Mouse (Mus musculus): ENCODE measurements around the gene Kif2c. TPM values are rescaled to one million over a fixed set of nuclear protein-coding genes. Genes with fewer than 3 reads are reported as not detected.
A peak's percentile ranks its signal among the peaks of the same experiment; 100 is the strongest.
"Not testable (repeated sequence)": the region's sequence is repeated elsewhere in the genome, so short reads cannot be mapped to it uniquely, and the experiment has no call there.

The Kif2c gene
- total RNA-seq, 2 experiments from 2014 or later: 0.33 to 0.60 TPM

GRCm38 (mm10) chr4:117189856-117190543, 7.6 kb upstream of the Kif2c start:
- peak; percentile 20 to 50 for DNase-seq

GRCm38 (mm10) chr4:117189382-117189855, 7.0 kb upstream of the Kif2c start:
- intact Hi-C loops (cut with DNase I): no loop called here
- peak; percentile 87 to 90 for DNase-seq

More at GRCm38 (mm10) chr4:117189856-117190543, 7.6 kb upstream of the Kif2c start:
- intact Hi-C loops (cut with DNase I): no loop called here

GRCm38 (mm10) chr4:117188969-117189368, 6.5 kb upstream of the Kif2c start:
- no peak for DNase-seq
- intact Hi-C loops (cut with DNase I): no loop called here

- not testable (repeated sequence) for DNase-seq
- intact Hi-C loops (cut with DNase I): loop anchor here (2.0 kb wide), 1 partner anchor 26 kb away; the partner anchor contains the start of gene Rps8
Measured at GRCm38 (mm10) chr4:117182759-117183096, 289 bp upstream of the Kif2c start.

DNA sequence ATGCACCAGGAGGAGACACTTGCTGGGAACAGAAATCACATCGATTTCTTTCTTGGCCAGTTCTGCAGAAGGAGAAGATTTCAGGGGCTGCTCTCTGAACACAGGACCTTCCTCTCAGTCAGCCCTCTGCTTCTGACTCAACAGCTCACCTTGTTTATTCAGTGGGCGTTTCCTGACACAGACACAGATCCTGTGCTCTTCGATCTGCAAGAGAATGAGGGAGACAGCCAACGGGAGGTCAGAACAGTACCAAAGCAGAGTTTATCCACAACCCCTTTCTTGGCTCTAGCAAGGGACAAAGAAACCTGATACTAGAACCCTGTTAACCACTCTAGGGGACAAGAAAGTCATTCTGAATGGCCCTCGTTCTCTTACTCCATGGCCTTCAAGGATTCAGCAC, 12.5 kb downstream of the Kif2c start:
- intact Hi-C loops (cut with DNase I): no loop called here

GRCm38 (mm10) chr4:117161183-117161582, 21.3 kb downstream of the Kif2c start:
- intact Hi-C loops (cut with DNase I): no loop called here
- DNase-seq: no peak

More for the DNA sequence above, 12.5 kb downstream of the Kif2c start:
- no peak for DNase-seq

GRCm38 (mm10) chr4:117159666-117160065, 22.8 kb downstream of the Kif2c start:
- no peak for DNase-seq
- intact Hi-C loops (cut with DNase I): loop anchor here (5.0 kb wide), 1 partner anchor 58 kb away; no protein-coding TSS in a partner anchor

GRCm38 (mm10) chr4:117156372-117156771, 26.1 kb downstream of the Kif2c start:
- intact Hi-C loops (cut with DNase I): loop anchor here (2.0 to 5.0 kb wide), 2 partner anchors 26 to 61 kb away; partner anchors contain the start of gene Kif2c
- no peak for DNase-seq

GRCm38 (mm10) chr4:117155792-117156355, 26.6 kb downstream of the Kif2c start, which contains the start of gene Rps8:
Rps8 (minus strand) TSS chr4:117156243.
- peak; percentile 86 to 90 for DNase-seq
- intact Hi-C loops (cut with DNase I): loop anchor here (2.0 to 5.0 kb wide), 2 partner anchors 27 to 61 kb away; partner anchors contain the start of gene Kif2c

DNA sequence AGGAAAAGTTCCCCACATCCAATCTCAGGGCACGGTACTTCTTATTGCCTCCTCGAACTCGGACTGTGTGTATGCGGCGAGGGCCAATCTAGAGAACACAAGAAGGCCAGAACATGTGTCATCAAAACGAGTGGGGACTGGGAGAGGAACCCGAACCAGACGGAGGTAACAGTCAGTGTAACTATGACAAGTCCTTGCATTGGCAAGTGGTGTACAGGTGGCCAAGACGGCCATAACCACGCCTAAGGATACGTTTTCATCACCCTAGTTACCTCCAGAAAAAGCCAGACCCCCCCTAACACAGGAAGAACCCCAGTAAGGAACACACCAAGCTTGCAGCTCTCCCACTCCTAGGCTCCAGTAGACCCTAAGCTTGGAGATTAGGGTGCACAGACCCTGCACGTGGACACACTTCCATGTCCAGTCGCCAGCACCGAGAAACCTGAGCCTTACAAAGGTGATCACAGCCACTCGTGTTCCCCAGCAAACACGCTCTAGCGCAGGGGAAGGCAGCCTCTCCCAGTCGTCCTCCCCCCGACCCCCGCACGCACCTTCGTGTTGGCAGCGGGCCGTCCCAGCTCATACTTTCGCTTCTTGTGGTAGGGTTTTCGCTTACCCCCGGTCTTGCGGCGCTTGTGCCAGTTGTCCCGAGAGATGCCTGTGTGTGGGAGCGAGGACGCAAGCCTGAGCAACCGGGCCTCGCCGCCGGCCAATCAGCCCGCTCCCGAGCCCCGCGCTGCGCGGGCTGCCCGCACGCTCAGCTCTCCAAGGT, 27.2 kb downstream of the Kif2c start:
- intact Hi-C loops (cut with DNase I): loop anchor here (5.0 kb wide), 1 partner anchor 62 kb away; no protein-coding TSS in a partner anchor
- no peak for DNase-seq

GRCm38 (mm10) chr4:117152714-117153113, 29.7 kb downstream of the Kif2c start:
- intact Hi-C loops (cut with DNase I): no loop called here
- DNase-seq: no peak

GRCm38 (mm10) chr4:117151416-117151815, 31.0 kb downstream of the Kif2c start:
- intact Hi-C loops (cut with DNase I): no loop called here
- DNase-seq: no peak

- intact Hi-C loops (cut with DNase I): no loop called here
- no peak for DNase-seq
Measured at GRCm38 (mm10) chr4:117150212-117150733, 32.2 kb downstream of the Kif2c start.

DNA sequence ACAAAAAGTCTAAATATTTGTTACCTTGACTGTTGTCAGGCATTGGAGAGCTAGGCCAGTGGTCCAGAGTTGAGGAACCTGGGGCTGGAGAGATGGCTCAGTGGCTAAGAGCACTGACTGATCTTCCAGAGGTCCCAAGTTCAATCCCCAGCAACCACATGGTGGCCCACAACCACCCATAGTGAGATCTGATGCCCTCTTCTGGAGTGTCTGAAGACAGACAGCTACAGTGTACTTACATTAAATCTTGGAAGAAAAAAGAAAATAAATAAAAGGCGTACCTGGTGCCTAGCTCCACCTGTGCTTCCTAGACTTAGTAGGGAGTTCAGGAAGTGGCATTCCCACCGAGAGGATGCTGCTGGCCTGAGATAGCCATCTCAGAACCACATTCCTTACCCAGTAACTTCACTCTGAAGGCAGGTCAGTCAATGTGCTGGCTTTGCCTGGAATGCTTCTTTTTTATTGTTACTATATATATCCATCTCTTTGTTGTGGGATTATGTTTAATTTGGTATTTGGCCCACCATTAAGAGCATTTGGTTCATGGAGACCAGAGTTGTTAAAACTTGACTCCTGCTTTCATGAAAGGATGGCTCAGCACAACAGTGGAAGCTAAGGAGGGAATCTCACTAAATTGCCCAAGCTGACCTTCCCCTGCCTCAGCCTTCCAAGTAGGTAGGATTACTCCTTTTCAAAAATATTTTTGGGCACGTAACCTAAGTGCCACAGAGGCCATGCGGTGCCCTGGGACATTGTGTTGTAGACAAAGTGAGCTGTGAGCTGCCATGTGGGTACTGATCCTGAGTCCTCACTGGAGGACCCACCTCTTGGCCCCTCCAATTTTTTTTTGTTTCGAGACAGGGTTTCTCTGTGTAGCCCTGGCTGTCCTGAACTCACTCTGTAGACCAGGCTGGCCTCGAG, 32.9 kb downstream of the Kif2c start:
- intact Hi-C loops (cut with DNase I): no loop called here
- DNase-seq: no peak

DNA sequence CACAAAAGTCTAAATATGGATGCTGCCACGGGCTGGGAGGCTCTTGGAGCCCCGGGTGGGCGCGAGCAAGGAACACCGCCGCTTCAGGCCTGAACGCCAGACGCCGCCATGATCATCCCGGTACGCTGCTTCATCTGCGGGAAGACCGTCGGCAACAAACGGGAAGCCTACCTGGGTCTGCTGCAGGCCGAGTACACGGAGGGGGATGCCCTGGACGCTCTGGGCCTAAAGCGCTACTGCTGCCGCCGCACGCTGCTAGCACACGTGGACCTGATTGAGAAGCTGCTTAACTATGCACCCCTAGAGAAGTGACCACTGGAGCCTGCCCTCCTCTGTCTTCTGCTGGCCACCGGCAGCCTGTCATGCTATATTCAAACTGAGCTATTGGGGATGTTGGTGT, 33.6 kb downstream of the Kif2c start:
- no peak for DNase-seq
- intact Hi-C loops (cut with DNase I): no loop called here

DNA sequence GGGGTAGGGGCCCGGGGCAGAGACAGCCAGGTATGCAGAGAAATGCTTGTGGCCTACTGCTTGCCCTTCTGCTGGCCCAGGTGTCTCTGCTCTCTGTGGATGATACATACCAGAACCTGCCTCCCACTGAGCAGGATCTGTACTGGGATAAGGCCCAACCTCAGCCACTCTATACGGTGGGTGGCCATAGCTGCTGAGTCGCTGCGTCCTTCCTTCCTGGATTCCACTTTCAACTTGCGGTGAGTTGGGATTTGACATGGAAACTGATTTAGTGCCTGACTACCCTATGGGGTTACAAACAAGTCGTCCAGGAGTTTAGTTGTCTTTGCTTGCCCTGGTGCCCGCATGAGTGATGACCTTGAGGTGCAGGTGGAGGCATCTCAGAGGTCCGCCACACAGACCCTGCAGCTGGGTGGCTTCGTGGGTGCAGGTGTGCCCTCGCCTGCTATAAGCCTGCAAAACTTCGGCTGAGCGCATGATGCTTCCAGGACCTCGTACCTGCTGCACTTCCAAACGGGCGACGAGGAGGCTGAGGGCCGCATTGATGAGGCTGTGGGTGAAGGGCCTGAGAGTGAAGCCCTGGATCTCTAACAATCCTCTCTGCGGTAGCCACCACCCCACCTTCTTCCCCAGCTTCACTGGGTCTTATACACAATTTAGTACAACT, 34.3 kb downstream of the Kif2c start:
- intact Hi-C loops (cut with DNase I): no loop called here
- no peak for DNase-seq

- intact Hi-C loops (cut with DNase I): no loop called here
- DNase-seq: peak; percentile 75 to 83
Measured at GRCm38 (mm10) chr4:117146176-117146575, 36.3 kb downstream of the Kif2c start.

DNA sequence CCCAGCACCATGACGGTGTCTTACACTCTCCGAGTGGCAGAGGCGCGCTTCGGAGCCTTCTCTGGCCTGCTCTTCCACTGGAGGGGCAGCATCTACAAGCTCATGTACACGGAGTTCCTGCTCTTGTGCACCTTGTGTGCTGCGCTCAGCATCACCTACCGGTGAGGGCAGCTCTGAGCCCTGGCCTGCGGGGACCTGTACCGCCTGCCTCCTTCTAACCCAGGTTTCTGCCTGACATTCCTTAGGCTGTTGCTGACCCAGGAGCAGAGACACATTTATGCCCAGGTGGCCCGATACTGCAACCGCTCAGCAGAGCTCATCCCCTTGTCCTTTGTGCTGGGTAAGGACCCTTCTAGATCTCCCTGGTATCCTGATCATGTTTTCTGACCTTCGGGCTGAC, 37.2 kb downstream of the Kif2c start:
- intact Hi-C loops (cut with DNase I): no loop called here
- DNase-seq: no peak

- intact Hi-C loops (cut with DNase I): no loop called here
- DNase-seq: no peak
Measured at GRCm38 (mm10) chr4:117143023-117143422, 39.4 kb downstream of the Kif2c start.
